Mouse (Mus musculus) heart, adult 2 months (tissue): ENCODE results near the gene Hsd17b11.

Source experiments
- CTCF ChIP-seq: fragments of 200-600 bp; IDR thresholded peaks from 2 replicates; pipeline ENCODE4 v1.8.1; 2022; ENCODE audit warnings: antibody characterized with exemption, mild to moderate bottlenecking, moderate library complexity
- EP300 ChIP-seq: fragments of 200-500 bp; IDR thresholded peaks from 2 replicates; pipeline ENCODE4 v1.6.1; 2011; ENCODE audit warnings: low read depth, low read length, control low read depth; ENCODE audit not compliant: insufficient read depth
- POLR2A ChIP-seq: fragments of 200-500 bp; IDR thresholded peaks from 2 replicates; pipeline ENCODE4 v1.6.1; 2011; ENCODE audit warnings: mild to moderate bottlenecking, low read depth, low read length, control low read depth; ENCODE audit not compliant: insufficient read depth

DNA sequence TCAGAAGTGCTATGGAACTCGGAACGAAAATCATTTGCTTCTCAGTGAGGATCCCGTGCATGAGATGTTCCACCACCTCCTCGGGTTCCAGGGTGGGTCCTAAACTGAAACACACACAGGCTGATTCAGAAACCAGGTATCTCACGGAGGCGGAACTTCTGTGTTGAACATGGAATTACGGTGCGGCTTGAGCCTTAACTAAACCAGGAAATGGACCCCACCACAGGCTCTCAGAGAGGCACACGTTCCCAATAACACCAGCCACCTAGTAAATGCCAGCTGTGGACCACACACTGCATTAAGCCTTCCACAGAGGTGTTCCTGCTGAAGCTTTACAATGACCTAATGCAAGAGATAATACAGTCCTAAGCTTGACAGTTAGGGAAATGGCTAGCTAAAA is 28.9 kb downstream of the Hsd17b11 start:
- TF ChIP-seq EP300 (no peak), POLR2A (no peak), CTCF (no peak)
